In the genomic region with DNA sequence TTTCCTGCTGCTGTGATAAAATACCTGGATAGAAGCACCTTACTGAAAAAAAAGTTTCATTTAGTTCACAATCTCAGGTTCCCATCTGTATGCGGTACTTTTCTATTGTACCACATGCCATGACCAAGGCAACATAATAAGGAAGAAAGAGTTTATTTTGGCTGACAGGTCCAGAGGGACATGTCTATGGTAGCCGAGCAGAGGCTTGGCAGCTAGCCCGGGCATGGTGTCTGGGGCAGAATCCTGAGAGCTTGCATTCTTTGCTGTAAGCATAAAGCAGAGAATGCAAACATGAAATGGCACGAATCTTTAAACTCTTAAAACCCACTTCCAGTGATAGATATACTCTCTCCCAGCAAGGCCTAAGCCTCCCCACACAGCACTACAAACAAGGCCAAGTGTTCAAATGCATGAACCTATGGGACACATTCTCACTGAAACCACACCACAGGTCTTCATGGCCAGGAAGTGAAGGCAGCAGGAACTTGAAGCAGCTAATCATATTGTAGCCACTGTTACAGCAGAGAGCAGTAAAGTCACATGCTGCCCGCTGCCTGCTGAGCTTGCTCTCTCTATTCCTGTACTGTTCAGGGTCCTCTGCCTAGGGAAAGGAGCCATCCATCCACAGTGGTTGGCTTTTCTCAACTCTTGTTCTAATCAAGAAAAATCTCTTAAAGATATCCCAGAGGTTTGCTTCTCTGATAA, we compare ENCODE assay signal across 8 mouse cellular contexts. TPM values are rescaled to one million over a fixed set of nuclear protein-coding genes. Genes with fewer than 3 reads are reported as not detected.
DNase-seq lines count a peak whose midpoint lies in the region; ATAC-seq and TF ChIP-seq lines count a peak whose summit lies in the region.

No protein-coding gene starts in this region.

- peaks cover 8% of the 10 kb centered on the region for H3K36me3 ChIP-seq in liver, embryonic 12.5 days
- no peaks in the 10 kb centered on the region for H3K36me3 ChIP-seq in liver, embryonic 11.5 days (ENCODE audit: control insufficient read depth, insufficient read depth, low read length)
- H3K36me3 ChIP-seq in forebrain, postnatal 0 days (ENCODE audit: insufficient read depth): no peaks in the 10 kb centered on the region

- no peak for DNase-seq in liver, embryonic 11.5 days (ENCODE audit: low spot score)
- peak; percentile 64 to 80 for DNase-seq in lung, postnatal 4 days
- DNase-seq in right cerebral cortex, adult 2 months (ENCODE audit: low spot score in 2 of 2): no peak
- no peak for DNase-seq in layer of hippocampus, adult 9-11 months
- no peak for DNase-seq in forebrain, postnatal 0 days

- H3K4me3 ChIP-seq in liver, embryonic 12.5 days: no peak overlapping the region
- H3K4me3 ChIP-seq in liver, embryonic 11.5 days (ENCODE audit: low read depth, low read length): no peak overlapping the region
- no peak overlapping the region for H3K4me3 ChIP-seq in bone marrow macrophage, adult 2 months (ENCODE audit: insufficient read depth, low read length)
- no peak overlapping the region for H3K4me3 ChIP-seq in forebrain, postnatal 0 days (ENCODE audit: low read depth, low read length)

- TF ChIP-seq POLR2A in bone marrow macrophage, adult 2 months (IDR thresholded peaks at IDR 0.05; ENCODE audit: borderline replicate concordance, low read depth, low read length): no peak

- peak overlapping the region; percentile 50; the same call in 1 of the 2 replicates for H3K27ac ChIP-seq in liver, embryonic 12.5 days
- H3K27ac ChIP-seq in liver, embryonic 11.5 days (ENCODE audit: low read depth, low read length): no peak overlapping the region
- peak overlapping the region; percentile 87 for H3K27ac ChIP-seq in bone marrow macrophage, adult 2 months (ENCODE audit: insufficient read depth, low read depth, low read length)
- H3K27ac ChIP-seq in forebrain, postnatal 0 days (ENCODE audit: low read depth, low read length): no peak overlapping the region

- peaks cover 96% of the 10 kb centered on the region for H3K4me1 ChIP-seq in liver, embryonic 12.5 days
- peaks cover 27% of the 10 kb centered on the region for H3K4me1 ChIP-seq in liver, embryonic 11.5 days (replicated peaks; ENCODE audit: control insufficient read depth, insufficient read depth, low read length)
- H3K4me1 ChIP-seq in bone marrow macrophage, adult 2 months (ENCODE audit: control insufficient read depth, insufficient read depth, low read length): peaks cover 35% of the 10 kb centered on the region
- no peaks in the 10 kb centered on the region for H3K4me1 ChIP-seq in forebrain, postnatal 0 days (ENCODE audit: insufficient read depth)

- no peak for ATAC-seq in liver, embryonic 12.5 days
- ATAC-seq in liver, embryonic 11.5 days (replicated peaks; ENCODE audit: low FRiP score): no peak
- ATAC-seq in inflammation-experienced regulatory T-cells, adult 6 months: peak; percentile 46
- no peak for ATAC-seq in forebrain, postnatal 0 days

- H3K9me3 ChIP-seq in liver, embryonic 12.5 days (replicated peaks): no peaks in the 10 kb centered on the region
- no peaks in the 10 kb centered on the region for H3K9me3 ChIP-seq in liver, embryonic 11.5 days (ENCODE audit: control insufficient read depth, low read length)
- H3K9me3 ChIP-seq in forebrain, postnatal 0 days (ENCODE audit: low read length): no peaks in the 10 kb centered on the region

- H3K9ac ChIP-seq in liver, embryonic 12.5 days: 0 out of 2 replicates have a peak overlapping the region, but pooled peaks have one; percentile 30
- no peak overlapping the region for H3K9ac ChIP-seq in liver, embryonic 11.5 days (ENCODE audit: low read depth, low read length)
- no peak overlapping the region for H3K9ac ChIP-seq in forebrain, postnatal 0 days

- TF ChIP-seq CTCF in bone marrow macrophage, adult 2 months (IDR thresholded peaks at IDR 0.05; ENCODE audit: low read depth, low read length): no peak
- no peak for TF ChIP-seq CTCF in forebrain, postnatal 0 days (IDR thresholded peaks at IDR 0.05; ENCODE audit: low read depth)

- H3K27me3 ChIP-seq in liver, embryonic 12.5 days (replicated peaks): no peaks in the 10 kb centered on the region
- H3K27me3 ChIP-seq in liver, embryonic 11.5 days (replicated peaks; ENCODE audit: control insufficient read depth, insufficient read depth, low read length): no peaks in the 10 kb centered on the region
- no peaks in the 10 kb centered on the region for H3K27me3 ChIP-seq in forebrain, postnatal 0 days (ENCODE audit: insufficient read depth, low read length)

- H3K4me2 ChIP-seq in liver, embryonic 12.5 days: no peak overlapping the region
- no peak overlapping the region for H3K4me2 ChIP-seq in liver, embryonic 11.5 days
- H3K4me2 ChIP-seq in forebrain, postnatal 0 days (ENCODE audit: low read depth): no peak overlapping the region

- 73% methylated on average over 5 of the region's 5 CpGs for WGBS in liver, embryonic 12.5 days (ENCODE audit: insufficient replicate concordance)
- 78% methylated on average over 5 of the region's 5 CpGs for WGBS in liver, embryonic 11.5 days
- 42% methylated on average over 5 of the region's 5 CpGs for WGBS in forebrain, postnatal 0 days

RNA-seq across cellular contexts. Expression of gene Wbp4, which starts 22.2 kb away (rescaled TPM):
- polyA plus RNA-seq in liver, embryonic 12.5 days (2016; fragmentation: Nextera tagmentation; extraction: Ambion mirVana): 22.4 and 23.5 TPM in 2 replicates
- 35.8 and 38.7 TPM in 2 replicates for polyA plus RNA-seq in liver, embryonic 11.5 days (2014; fragmentation: Nextera tagmentation; extraction: Ambion mirVana)
- 41.3 and 55.2 TPM in 2 replicates for polyA plus RNA-seq in bone marrow macrophage, adult 2 months (2012; ENCODE audit: insufficient read depth, insufficient read length, missing spikeins)
- 10 to 100 TPM; 28.3 to 31.3 (median 30.8) TPM for polyA plus RNA-seq in inflammation-experienced regulatory T-cells, adult 6 months (2017; shearing (Covaris generic))
- total RNA-seq in forebrain, postnatal 0 days (2014; rRNA removed): 43.1 and 44.8 TPM in 2 replicates
- polyA plus RNA-seq in forebrain, postnatal 0 days (2015; fragmentation: Nextera tagmentation; extraction: Ambion mirVana): 46.3 and 50.6 TPM in 2 replicates

RNA-seq across cellular contexts. Expression of gene Elf1, which starts 22.5 kb away (rescaled TPM):
- polyA plus RNA-seq in liver, embryonic 12.5 days (2016; fragmentation: Nextera tagmentation; extraction: Ambion mirVana): 18.9 and 21.2 TPM in 2 replicates
- polyA plus RNA-seq in liver, embryonic 11.5 days (2014; fragmentation: Nextera tagmentation; extraction: Ambion mirVana): 22.7 and 25.3 TPM in 2 replicates
- polyA plus RNA-seq in bone marrow macrophage, adult 2 months (2012; ENCODE audit: insufficient read depth, insufficient read length, missing spikeins): 69.9 and 74.0 TPM in 2 replicates
- polyA plus RNA-seq in inflammation-experienced regulatory T-cells, adult 6 months (2017; shearing (Covaris generic)): 100 to 1,000 TPM; 128 to 177 (median 141) TPM
- 5.1 and 8.9 TPM in 2 replicates for total RNA-seq in forebrain, postnatal 0 days (2014; rRNA removed)
- polyA plus RNA-seq in forebrain, postnatal 0 days (2015; fragmentation: Nextera tagmentation; extraction: Ambion mirVana): 1.6 and 2.3 TPM in 2 replicates

RNA-seq across cellular contexts. Expression of gene Kbtbd6, which starts 51.9 kb away (rescaled TPM):
- polyA plus RNA-seq in liver, embryonic 12.5 days (2016; fragmentation: Nextera tagmentation; extraction: Ambion mirVana): 3.9 TPM in 2 replicates
- 4.1 and 4.3 TPM in 2 replicates for polyA plus RNA-seq in liver, embryonic 11.5 days (2014; fragmentation: Nextera tagmentation; extraction: Ambion mirVana)
- 0.50 and 1.0 TPM in 2 replicates for polyA plus RNA-seq in bone marrow macrophage, adult 2 months (2012; ENCODE audit: insufficient read depth, insufficient read length, missing spikeins)
- polyA plus RNA-seq in inflammation-experienced regulatory T-cells, adult 6 months (2017; shearing (Covaris generic)): under 1 TPM in 1 of 3 experiments, not detected in 2; 0.92 TPM
- total RNA-seq in forebrain, postnatal 0 days (2014; rRNA removed): 1.5 and 3.7 TPM in 2 replicates
- 1.0 and 1.2 TPM in 2 replicates for polyA plus RNA-seq in forebrain, postnatal 0 days (2015; fragmentation: Nextera tagmentation; extraction: Ambion mirVana)

Comparison
In these comparisons a context has a peak if more than half of its experiments do, and no peak if none do; other contexts are left out.
1. H3K27ac ChIP-seq: peak in liver, embryonic 12.5 days (single experiment) and bone marrow macrophage, adult 2 months (single experiment); none in liver, embryonic 11.5 days (single experiment) and forebrain, postnatal 0 days (single experiment).
2. DNase-seq: peak in lung, postnatal 4 days (2 of 2); none in liver, embryonic 11.5 days (single experiment), right cerebral cortex, adult 2 months (0 of 2), layer of hippocampus, adult 9-11 months (single experiment) and forebrain, postnatal 0 days (single experiment).